Mouse (Mus musculus) cerebellum, postnatal 14 days (tissue): ENCODE results near the gene Cdk6.
"Not testable (repeated sequence)": the region's sequence is repeated elsewhere in the genome, so short reads cannot be mapped to it uniquely, and the experiment has no call there.

Experiments
- DNase-seq, 2 experiments: peaks; one replicate each; pipeline ENCODE4 v3.0.0; 2021; ENCODE audit warnings: mixed read lengths in 2 of 2

Gene Cdk6

DNA sequence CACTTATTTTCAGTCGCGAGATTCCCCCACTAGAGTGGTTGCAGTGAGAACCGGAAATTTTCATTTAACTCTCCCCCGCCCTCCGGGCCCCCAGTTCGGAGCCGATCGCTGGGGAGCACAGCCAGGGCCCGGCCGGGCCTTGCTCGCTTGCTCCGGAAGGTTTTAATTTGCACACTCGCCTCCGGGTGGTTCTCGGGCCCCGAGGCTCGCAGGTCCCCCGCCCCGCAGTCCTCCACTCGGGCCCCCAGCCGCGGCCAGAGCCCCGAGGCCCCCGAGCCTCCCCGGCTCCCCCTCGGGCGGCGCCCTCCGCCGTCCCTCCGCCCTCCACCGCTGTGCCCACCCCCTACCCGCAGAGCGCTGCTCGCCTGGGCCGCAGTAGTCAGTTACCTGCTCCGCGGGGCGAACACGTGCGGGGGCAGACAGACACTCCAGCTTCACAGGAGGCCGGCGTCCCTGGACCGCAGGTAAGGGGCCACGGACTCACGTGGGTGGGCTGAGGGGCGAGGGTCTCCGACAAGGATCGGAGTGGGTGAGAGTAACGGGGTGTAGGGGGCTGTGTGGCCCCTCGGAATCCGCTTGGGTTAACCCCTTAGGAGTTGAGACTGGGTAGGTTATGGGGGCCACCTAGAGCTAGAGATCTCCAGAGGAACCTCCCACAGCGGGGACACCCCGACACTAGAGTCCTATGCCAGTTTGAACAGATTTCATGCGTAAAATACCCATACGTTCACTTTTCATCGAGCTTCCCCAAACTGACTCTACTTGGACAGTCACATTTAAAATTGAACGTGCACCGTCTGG, at the start of gene Cdk6:
Gene Cdk6, plus strand, starts transcription at position 375 of the 801 bp plus-strand sequence.
- DNase-seq: peak; percentile 32 to 33

GRCm38 (mm10) chr5:3293666-3294065, 47.6 kb upstream of the Cdk6 start:
- no peak for DNase-seq

- no peak for DNase-seq
These were observed 40.4 kb upstream of the Cdk6 start for GRCm38 (mm10) chr5:3300801-3301457.

DNA sequence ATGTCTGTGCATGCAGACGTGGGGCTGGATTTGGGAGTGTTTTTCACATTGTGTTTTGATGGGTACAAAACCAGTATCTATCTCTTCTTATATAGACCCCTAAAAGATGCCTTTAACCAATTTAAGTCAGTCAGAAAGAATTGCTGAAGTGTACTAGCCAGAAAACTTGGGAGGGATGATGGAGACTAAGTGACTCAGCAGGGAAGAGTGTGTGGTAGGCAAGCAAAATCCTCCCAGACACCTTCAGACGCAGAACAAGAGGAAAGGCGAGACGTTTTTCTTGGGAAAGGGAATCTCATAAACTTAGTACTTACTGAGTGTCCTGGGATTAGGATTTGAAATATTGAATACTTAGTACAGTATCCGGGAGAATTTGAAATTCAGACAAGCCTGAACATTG, 39.8 kb upstream of the Cdk6 start:
- DNase-seq: no peak

DNA sequence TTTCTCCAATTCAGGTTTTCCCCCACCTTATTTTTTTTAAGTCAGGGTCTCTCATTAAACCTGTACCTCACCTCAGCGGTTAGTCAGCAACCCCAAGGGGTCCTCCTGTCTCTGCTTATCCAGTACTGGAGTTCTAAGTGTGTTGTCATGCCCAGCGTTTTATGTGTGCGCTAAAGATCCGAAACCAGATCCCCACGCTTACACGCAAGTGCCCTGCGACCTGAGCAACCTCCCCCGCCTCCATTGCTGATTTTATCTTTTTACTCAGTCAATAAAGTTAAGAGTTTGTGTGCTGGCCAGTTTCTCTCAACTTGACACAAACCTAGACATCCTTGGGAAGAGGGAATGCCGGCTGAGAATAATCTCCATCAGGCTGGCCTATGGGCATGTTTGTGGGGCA, 37.4 kb upstream of the Cdk6 start:
- no peak for DNase-seq

DNA sequence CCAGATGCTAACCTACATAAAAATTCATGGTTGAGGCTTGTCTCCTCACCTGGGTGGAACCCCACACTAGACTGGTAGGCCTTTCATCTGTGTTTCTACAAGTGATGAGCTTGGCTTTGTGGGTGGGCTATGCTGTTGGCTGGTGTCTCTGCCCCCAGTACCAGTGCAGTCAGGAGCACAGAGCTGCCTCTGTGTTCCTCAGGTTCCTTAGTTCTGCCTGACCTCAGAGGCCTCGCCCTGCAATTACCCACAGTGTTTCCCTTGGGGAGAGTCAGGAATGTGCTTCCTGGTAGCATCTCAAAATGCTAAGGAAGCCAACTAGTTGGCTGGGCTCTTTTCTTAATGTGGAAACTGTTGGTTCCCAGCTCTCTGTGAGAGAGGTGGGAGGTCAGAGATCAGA, 35.1 kb upstream of the Cdk6 start:
- DNase-seq: no peak

- no peak for DNase-seq
These were observed 32.2 kb upstream of the Cdk6 start for GRCm38 (mm10) chr5:3309122-3309521.

DNA sequence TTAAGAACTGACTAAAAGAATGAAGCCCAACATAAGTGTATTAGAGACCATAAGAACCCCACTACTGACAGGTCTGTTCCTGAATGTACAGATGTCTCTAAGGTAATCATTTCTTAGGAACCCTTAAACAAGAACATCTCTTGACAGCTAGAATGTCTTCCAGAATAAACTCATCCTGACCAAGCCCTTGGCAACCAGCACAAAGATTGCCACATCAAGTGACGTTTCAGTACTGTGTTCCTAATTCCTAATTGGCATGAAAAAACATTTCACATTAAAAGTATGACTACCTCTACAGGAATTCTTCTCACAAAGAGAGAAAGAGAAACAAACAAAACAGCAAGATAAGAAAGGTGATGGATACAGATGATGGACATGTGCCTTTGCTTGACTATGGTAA, 31.7 kb upstream of the Cdk6 start:
- no peak for DNase-seq

- DNase-seq: not testable (repeated sequence)
These were observed 30.1 kb upstream of the Cdk6 start for GRCm38 (mm10) chr5:3311156-3311555.

- DNase-seq: not testable (repeated sequence)
These were observed 23.6 kb upstream of the Cdk6 start for GRCm38 (mm10) chr5:3317724-3318123.

DNA sequence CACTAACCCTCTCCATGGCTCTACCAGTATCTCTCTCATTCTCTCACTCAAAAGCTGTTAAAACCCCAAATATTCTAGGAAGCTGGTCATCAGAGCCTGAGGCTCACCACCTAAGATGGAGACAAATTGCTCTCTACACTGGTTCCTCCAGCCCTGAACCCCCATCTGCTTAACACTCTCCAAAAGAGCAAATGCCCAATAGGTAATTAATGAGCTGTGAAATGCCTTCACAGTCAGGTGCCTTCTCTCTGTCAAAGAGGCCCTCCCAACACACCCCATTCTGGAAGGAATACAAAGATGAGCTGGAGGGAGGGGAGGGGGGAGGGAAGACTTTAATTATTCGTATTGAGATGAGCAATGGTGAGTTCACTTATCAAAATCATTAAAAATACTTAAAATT, 21.1 kb upstream of the Cdk6 start:
- DNase-seq: peak in 1 of 2 experiments; percentile 3

- DNase-seq: no peak
These were observed 19.2 kb upstream of the Cdk6 start for GRCm38 (mm10) chr5:3322052-3322451.

DNA sequence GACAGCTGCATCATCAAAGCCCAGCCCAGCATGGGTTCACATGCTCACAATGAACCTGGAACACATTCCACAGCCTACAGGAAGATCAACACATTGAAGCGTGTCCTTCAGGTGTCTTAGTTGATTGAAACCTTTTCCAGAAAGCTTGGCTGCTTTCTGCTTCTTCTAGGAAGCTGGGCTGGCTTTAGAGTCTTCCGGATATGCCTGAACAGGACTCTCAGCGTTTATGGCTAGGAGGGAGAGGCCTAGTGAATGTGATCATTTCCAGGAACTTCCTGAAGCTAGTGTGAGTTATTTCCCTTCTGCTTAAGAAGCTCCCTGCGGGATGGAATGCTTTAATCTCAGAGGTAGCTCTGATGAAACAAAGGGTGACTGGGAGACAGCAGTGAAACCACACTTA, 17.2 kb upstream of the Cdk6 start:
- no peak for DNase-seq

DNA sequence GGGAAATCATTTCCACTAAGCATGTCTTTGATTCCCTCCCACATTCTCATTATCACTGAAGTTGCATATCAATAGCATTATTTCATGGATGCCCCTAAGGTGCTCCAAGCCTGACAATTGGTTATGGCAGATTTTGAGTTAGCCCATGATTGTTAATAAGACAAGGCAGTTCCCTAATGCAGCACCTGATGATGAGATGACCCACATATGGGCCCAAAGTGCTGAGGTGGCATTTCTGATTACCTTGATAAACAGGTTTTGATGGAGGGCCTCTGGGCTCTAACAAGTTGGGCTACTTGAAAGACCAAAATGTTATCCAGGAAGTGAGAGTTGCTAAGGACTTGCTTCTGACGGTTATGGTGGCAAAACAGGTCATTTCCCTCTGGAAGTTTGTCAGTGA, 11.9 kb upstream of the Cdk6 start:
- DNase-seq: no peak

- no peak for DNase-seq
These were observed 10.4 kb upstream of the Cdk6 start for GRCm38 (mm10) chr5:3330932-3331331.

GRCm38 (mm10) chr5:3333019-3333418, 8.3 kb upstream of the Cdk6 start:
- DNase-seq: not testable (repeated sequence)

DNA sequence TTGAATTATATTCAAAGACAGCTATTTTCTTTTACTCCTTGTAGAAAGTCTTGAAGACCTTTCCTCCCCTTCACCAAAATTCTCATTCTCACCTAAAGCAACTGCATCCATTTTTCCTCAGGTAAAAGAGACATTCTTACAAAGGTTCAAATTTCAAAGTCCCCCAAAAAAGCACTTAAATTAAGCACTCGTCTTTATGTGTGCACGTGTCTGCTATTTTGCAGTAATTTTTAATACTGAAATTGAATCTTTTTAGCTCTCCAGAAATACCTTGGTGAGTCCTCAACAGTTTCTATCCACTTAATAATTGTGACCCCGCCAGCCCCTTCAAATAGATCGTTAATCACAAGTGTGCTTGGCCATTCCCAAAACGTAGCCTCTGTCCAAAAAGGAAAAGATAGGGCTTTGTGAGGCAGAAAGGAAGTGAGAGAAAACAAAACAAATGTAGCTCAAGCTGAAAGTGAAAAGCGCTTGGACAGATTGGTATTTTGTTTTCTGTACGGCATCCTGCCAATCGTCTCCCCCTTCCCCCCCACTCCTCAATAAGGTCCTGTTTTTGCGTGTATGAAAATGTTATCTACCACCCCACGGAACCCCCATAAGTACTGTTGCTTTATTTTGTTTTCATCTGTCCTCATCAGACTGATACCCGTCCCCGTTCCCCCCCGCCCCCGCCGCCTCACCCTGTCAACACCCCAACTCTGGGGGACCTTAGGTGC, 786 bp upstream of the Cdk6 start:
- peak in 1 of 2 experiments; percentile 9 for DNase-seq

GRCm38 (mm10) chr5:3341931-3342770, 866 bp downstream of the Cdk6 start:
- peak; percentile 27 to 33 for DNase-seq

DNA sequence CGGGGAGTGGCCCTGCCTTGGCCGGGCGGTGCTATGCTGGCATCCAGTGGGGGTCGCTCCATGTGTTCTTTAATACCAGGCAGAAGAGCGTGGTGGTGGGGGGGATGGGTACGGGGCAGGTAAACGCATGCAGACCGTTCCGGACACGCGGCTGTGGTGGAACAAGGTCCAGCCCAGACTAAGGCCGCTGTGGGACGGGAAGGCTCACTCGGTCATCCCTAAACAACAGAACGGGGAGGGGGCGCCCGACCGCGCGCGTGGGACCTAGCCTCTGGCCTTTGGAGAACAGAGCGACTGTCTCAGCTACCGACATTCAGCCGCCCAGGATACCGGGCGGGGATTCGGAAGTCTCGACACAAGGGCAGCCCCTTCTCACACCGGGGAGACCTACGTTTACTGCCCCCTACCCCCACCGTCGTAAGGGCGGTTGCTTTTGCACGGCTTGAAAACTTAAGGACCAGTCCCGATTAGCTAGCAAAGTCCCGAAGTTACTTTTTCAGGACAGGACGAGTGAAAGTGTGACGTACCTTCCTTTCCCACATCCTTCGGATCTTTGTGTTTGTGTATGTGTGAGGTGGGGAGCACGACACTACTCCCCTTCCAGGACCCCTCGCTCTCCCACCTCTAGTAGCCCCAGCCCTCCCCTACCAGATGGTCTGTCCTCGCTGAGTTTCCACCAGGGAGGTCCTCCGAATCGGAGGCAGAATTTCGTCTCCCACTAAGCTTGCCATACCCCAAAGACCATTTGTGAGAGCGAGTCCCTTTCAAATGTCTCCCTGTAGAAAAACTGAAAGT, 1.7 kb downstream of the Cdk6 start:
- DNase-seq: peak in 1 of 2 experiments; percentile 35

- peak; percentile 26 to 41 for DNase-seq
These were observed 2.3 kb downstream of the Cdk6 start for GRCm38 (mm10) chr5:3343566-3344080.

GRCm38 (mm10) chr5:3344081-3344631, 2.9 kb downstream of the Cdk6 start:
- DNase-seq: peak; percentile 91 to 92
